Mouse (Mus musculus) liver, embryonic 11.5 days (tissue): ENCODE measurements at regions not wholly inside any gene's neighbourhood (a gene's known extent, or its start where the extent isn't known, plus 50 kb on each side); places are given as distances from the start of the nearest gene placed in this dataset.

Experiments used
- ATAC-seq: fragments of 200-750 bp; cut with Nextera tagmentation; replicated peaks from 2 replicates; pipeline ENCODE4 v1.8.0; 2017; ENCODE audit warnings: moderate number of reproducible peaks, mild to moderate bottlenecking, moderate TSS enrichment, moderate library complexity; ENCODE audit not compliant: low FRiP score
- DNase-seq: peaks from one replicate; pipeline ENCODE4 v3.0.0-alpha.2; 2017; ENCODE audit warnings: low spot score
- H3K27ac ChIP-seq: fragments of 300-500 bp; sonication (generic); 2 replicates; pipeline ENCODE4 v1.5.1; 2014; ENCODE audit warnings: mild to moderate bottlenecking, low read depth, low read length, control low read depth
- H3K27me3 ChIP-seq: fragments of 300-500 bp; sonication (generic); replicated peaks from 2 replicates; pipeline ENCODE4 v1.6.1; 2014; ENCODE audit warnings: low read length, mixed read lengths; ENCODE audit not compliant: control insufficient read depth, insufficient read depth
- H3K36me3 ChIP-seq: fragments of 300-500 bp; sonication (generic); 2 replicates; pipeline ENCODE4 v1.6.1; 2014; ENCODE audit warnings: mild to moderate bottlenecking, low read length, moderate library complexity, mixed read lengths; ENCODE audit not compliant: control insufficient read depth, insufficient read depth
- H3K4me1 ChIP-seq: fragments of 300-500 bp; sonication (generic); replicated peaks from 2 replicates; pipeline ENCODE4 v1.6.1; 2014; ENCODE audit warnings: low read length, mixed read lengths; ENCODE audit not compliant: control insufficient read depth, insufficient read depth
- H3K4me2 ChIP-seq: fragments of 300-500 bp; sonication (generic); 2 replicates; pipeline ENCODE4 v1.6.1; 2014; ENCODE audit warnings: mild to moderate bottlenecking, control low read depth, moderate library complexity
- H3K4me3 ChIP-seq: fragments of 300-500 bp; sonication (generic); 2 replicates; pipeline ENCODE4 v1.5.1; 2014; ENCODE audit warnings: low read depth, low read length, control low read depth
- H3K9ac ChIP-seq: fragments of 300-500 bp; sonication (generic); 2 replicates; pipeline ENCODE4 v1.6.1; 2014; ENCODE audit warnings: low read depth, low read length, control low read depth
- H3K9me3 ChIP-seq: fragments of 300-500 bp; sonication (generic); 2 replicates; pipeline ENCODE4 v1.6.1; 2016; ENCODE audit warnings: low read length, inconsistent platforms, mixed read lengths; ENCODE audit not compliant: control insufficient read depth
- WGBS: fragments of 180-500 bp; shearing (Covaris S2); extraction: QIAGEN DNeasy Blood & Tissue Kit; methylation state at CpG from one replicate; pipeline ENCODE4 v1.1.7; 2014; 5-methylcytosine and 5-hydroxymethylcytosine counted together

DNA sequence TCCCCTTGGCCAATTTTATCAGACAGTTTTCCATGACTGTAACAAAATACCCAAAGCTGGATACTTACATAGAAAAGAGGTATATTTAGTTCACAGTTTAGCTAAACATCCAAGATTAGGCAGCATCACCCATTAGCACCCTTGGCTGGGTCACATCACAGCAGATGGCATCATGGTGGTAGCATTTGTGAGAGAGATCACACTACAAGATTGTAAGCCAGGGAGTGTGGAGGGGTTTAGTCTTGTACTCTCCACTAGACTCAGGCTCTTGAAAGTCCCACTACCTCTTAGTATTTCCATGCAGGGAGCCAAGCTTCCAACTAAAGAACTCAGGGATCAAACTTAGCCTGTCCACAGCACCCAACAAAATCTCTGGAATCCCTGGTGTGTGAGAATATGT lies 218.2 kb downstream of the Sec61b start:
- Histone ChIP-seq H3K9ac (no peak overlapping the region), H3K4me2 (no peak overlapping the region), H3K4me3 (no peak overlapping the region), H3K27me3 (no peaks in the 10 kb centered on the region), H3K36me3 (no peaks in the 10 kb centered on the region), H3K9me3 (no peaks in the 10 kb centered on the region), H3K27ac (no peak overlapping the region), H3K4me1 (no peaks in the 10 kb centered on the region)
- no peak for DNase-seq
- ATAC-seq, result no peak

DNA sequence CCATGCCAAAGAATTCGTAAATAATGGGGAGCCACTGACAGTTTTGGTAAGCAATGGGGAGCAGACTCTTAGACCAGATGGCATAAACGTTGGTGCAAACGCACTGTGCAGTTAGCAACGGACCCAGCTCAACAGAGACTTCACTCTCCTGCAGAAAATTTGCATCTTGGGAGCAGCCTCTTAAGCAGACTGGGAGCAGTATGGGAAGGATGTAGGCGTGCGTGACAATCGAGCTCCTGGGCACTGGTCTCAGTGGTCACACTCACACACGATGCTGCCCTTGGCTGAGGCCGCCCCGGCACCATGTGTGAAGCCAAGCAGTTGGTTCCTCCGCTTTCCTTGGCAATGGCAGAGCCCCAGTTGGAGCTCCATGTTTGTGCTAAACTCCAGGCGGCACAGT lies 218.8 kb downstream of the Sec61b start:
- Histone ChIP-seq H3K27me3 (no peaks in the 10 kb centered on the region), H3K9ac (no peak overlapping the region), H3K4me1 (no peaks in the 10 kb centered on the region), H3K4me3 (no peak overlapping the region), H3K9me3 (no peaks in the 10 kb centered on the region), H3K27ac (no peak overlapping the region), H3K4me2 (no peak overlapping the region), H3K36me3 (no peaks in the 10 kb centered on the region)
- no peak for DNase-seq
- ATAC-seq, result no peak
- WGBS, result 80% methylated on average over 12 of the region's 12 CpGs

DNA sequence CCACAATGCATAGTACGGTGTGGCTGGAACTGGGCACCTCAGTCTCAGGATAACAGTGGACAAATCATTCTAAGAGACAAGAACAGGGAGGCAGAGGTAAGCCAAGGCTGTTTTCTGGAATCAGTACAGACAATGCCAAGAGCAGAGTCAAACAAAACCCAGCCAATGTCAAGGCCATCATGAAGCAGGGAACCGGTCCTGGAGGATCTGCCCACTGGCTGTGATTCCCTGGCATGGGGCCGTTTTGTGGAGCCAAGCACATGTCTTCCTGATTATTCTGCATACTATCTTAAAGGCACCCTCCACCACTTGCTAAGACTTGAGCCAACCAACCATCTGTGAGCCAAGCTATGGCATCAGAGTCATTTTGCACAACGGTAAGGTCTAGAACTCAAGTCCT lies 222.6 kb downstream of the Sec61b start:
- DNase-seq (no peak), ATAC-seq (no peak)
- H3K9ac ChIP-seq, result no peak overlapping the region

DNA sequence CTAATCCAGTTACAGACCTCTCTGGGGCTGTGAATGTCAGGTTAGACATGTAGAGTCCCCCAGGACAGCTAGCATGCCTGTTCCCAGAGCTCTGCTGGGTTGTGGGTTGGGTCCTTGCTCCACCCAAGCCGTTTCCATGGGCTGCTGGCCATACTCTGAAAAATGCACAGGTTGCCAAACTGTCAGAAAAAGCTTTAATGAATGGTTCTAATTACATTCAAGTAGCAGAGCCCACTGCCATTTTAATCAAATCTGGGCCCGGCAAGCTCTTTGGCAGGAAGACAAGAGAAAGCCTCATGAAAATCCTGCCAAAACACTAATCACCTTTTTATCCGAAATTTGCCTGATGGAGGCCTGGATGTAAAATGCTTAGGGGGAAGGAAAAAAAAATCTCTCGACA lies 224.1 kb downstream of the Sec61b start:
- Histone ChIP-seq H3K9me3 (no peaks in the 10 kb centered on the region), H3K9ac (no peak overlapping the region), H3K36me3 (no peaks in the 10 kb centered on the region), H3K27ac (no peak overlapping the region), H3K27me3 (no peaks in the 10 kb centered on the region), H3K4me1 (no peaks in the 10 kb centered on the region), H3K4me2 (no peak overlapping the region), H3K4me3 (no peak overlapping the region)
- DNase-seq (no peak), ATAC-seq (no peak)
- WGBS, result 67% methylated on average over 4 of the region's 4 CpGs

More for the DNA sequence above, 222.6 kb downstream of the Sec61b start:
- Histone ChIP-seq H3K27me3 (no peaks in the 10 kb centered on the region), H3K4me2 (no peak overlapping the region), H3K9me3 (no peaks in the 10 kb centered on the region), H3K4me1 (no peaks in the 10 kb centered on the region), H3K4me3 (no peak overlapping the region), H3K36me3 (no peaks in the 10 kb centered on the region), H3K27ac (no peak overlapping the region)
- 90% methylated on average over 4 of the region's 4 CpGs for WGBS

- 74% methylated on average over 4 of the region's 4 CpGs for WGBS
- H3K27ac ChIP-seq, result no peak overlapping the region
- no peak overlapping the region for H3K9ac ChIP-seq
- H3K4me3 ChIP-seq, result no peak overlapping the region
- DNase-seq, result no peak
- ATAC-seq, result no peak
- no peak overlapping the region for H3K4me2 ChIP-seq
- H3K4me1 ChIP-seq, result no peaks in the 10 kb centered on the region
- H3K36me3 ChIP-seq, result no peaks in the 10 kb centered on the region
- H3K9me3 ChIP-seq, result no peaks in the 10 kb centered on the region
- no peaks in the 10 kb centered on the region for H3K27me3 ChIP-seq
Measured at GRCm38 (mm10) chr4:47698926-47699325, 224.5 kb downstream of the Sec61b start.

DNA sequence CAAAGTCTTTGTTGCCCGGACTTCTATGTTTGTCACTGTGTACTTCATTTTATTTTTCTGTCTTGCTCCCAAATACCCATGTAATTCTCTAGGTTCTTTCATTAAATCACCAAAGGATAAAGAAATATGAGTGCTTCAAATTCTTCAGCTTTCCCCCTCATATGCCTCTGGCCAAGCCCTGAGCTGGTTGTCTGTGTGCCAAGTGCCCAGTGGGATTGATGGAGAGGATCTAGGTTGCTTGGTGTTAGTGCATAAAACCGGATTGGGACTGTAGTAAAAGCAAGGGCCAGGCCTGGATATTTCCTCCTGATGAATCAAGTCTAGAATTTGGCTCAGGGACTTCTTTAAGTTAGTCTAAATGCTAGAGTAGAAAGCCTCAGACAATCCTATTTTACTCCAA lies 229.0 kb downstream of the Sec61b start:
- Histone ChIP-seq H3K4me3 (no peak overlapping the region), H3K4me1 (no peaks in the 10 kb centered on the region), H3K4me2 (no peak overlapping the region), H3K27me3 (no peaks in the 10 kb centered on the region), H3K36me3 (no peaks in the 10 kb centered on the region), H3K9me3 (no peaks in the 10 kb centered on the region), H3K9ac (no peak overlapping the region), H3K27ac (no peak overlapping the region)
- DNase-seq, result no peak
- no peak for ATAC-seq
- 75% methylated on average over 2 of the region's 2 CpGs for WGBS

DNA sequence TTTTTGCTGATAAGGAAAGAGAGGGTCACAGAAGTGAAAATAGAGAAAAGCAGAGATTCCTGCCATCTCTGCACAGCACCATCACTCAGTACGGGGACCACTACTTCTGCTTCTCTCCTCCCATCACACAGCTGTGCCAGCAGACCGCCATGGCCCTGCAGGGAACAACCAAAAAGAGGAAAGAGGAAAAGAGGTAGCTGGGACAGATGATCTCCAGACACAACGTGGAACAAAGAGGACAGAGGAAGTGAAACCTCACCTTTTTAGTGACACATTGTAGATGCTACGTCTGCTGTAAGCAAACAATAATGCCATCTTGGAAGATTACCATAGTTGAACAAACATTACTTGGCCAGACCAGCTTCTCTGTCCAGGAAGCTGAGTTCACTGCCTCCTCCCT lies 230.1 kb downstream of the Sec61b start:
- no peak overlapping the region for H3K4me3 ChIP-seq
- 52% methylated on average over 4 of the region's 4 CpGs for WGBS
- DNase-seq, result no peak

DNA sequence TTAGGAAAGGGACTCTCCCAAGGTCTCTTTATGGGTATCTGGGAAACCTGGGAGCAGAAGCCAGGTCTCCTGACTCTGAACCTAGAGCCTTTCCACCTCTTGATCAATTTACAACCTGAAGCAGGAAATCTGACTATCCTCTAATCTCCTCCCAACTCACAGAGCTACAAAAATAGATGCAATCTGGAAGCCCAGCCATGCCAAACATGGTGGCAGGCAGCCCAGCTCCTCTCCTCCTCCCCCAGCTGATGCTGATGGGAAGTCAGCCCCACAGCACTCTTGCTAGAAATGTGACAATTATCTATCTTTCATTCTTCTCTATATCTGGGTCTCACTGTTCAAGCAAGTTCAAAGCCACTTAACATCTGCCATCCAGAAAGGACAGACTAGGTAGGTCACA lies 233.5 kb downstream of the Sec61b start:
- no peak overlapping the region for H3K4me2 ChIP-seq
- H3K9ac ChIP-seq, result no peak overlapping the region
- no peak overlapping the region for H3K4me3 ChIP-seq
- no peaks in the 10 kb centered on the region for H3K36me3 ChIP-seq
- H3K9me3 ChIP-seq, result no peaks in the 10 kb centered on the region
- no peak for ATAC-seq
- no peak for DNase-seq
- H3K27me3 ChIP-seq, result no peaks in the 10 kb centered on the region
- H3K4me1 ChIP-seq, result no peaks in the 10 kb centered on the region
- no peak overlapping the region for H3K27ac ChIP-seq

More for the DNA sequence above, 230.1 kb downstream of the Sec61b start:
- no peak for ATAC-seq
- Histone ChIP-seq H3K9me3 (no peaks in the 10 kb centered on the region), H3K27me3 (no peaks in the 10 kb centered on the region), H3K36me3 (no peaks in the 10 kb centered on the region), H3K9ac (no peak overlapping the region), H3K4me1 (no peaks in the 10 kb centered on the region), H3K4me2 (no peak overlapping the region), H3K27ac (no peak overlapping the region)

- no peaks in the 10 kb centered on the region for H3K27me3 ChIP-seq
- WGBS, result 67% methylated on average over 7 of the region's 7 CpGs
Measured at GRCm38 (mm10) chr4:47713387-47713786, 238.9 kb downstream of the Sec61b start.

More at GRCm38 (mm10) chr4:47713387-47713786, 238.9 kb downstream of the Sec61b start:
- ATAC-seq (no peak), DNase-seq (no peak)
- Histone ChIP-seq H3K27ac (no peak overlapping the region), H3K4me3 (no peak overlapping the region), H3K9ac (no peak overlapping the region), H3K4me2 (no peak overlapping the region), H3K4me1 (no peaks in the 10 kb centered on the region), H3K9me3 (no peaks in the 10 kb centered on the region), H3K36me3 (no peaks in the 10 kb centered on the region)
